Mouse (Mus musculus): ENCODE data around the gene Ggcx.

Gene Ggcx

GRCm38 (mm10) chr6:72414076-72414756 lies at the start of gene Ggcx:
Ggcx (plus strand) TSS chr6:72414308.
- peak; percentile 89 for DNase-seq (ENCODE audit: low spot score)

DNA sequence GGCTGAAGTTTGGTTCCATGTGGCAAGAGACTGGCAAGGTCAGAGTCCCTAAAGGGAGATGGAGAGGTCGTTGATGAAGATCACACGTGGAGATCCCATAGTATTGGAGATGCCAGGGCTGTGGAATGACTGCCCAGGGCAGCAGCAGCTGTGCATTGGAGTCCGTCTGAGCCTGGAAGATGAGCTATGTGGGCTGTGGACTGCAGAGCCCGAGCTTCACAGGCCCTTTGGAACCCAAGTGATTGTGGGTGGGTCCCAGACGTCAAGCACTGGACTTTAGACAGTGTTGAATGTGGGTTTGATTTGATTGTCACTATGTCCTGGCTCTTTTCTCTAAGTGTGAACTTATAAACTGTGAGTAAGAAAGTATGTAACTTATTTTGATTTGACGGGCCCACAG lies 49.1 kb upstream of the Ggcx start:
- no peak for DNase-seq (ENCODE audit: low spot score)

DNA sequence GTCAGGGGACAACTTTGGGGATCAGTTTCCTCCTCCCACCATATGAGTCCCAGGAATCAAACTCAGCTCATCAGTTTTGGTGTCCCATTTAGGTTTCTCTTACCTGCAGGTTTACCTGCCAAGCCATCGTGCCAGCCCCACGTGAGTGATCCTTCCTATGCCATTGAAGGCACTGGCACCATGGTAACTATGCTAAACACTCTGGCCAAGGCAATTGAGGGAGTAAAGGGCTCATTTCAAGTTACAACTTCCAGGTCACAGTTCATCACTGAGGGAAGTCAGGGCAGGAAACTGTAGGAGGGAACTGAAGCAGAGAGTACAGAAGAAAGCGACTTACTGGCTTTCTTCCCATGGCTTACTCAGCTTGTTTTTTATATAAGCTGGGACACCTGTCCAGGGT lies 47.8 kb upstream of the Ggcx start:
- no peak for DNase-seq (ENCODE audit: low spot score)

GRCm38 (mm10) chr6:72366844-72367443 lies 47.2 kb upstream of the Ggcx start, which contains the start of gene Rnf181:
Rnf181 (minus strand) TSS chr6:72366956.
- DNase-seq (ENCODE audit: low spot score): no peak

GRCm38 (mm10) chr6:72367460-72367974 lies 46.6 kb upstream of the Ggcx start:
- DNase-seq (ENCODE audit: low spot score): no peak

GRCm38 (mm10) chr6:72369557-72369956 lies 44.6 kb upstream of the Ggcx start:
- no peak for DNase-seq (ENCODE audit: low spot score)

GRCm38 (mm10) chr6:72370091-72370490 lies 44.0 kb upstream of the Ggcx start:
- no peak for DNase-seq (ENCODE audit: low spot score)

DNA sequence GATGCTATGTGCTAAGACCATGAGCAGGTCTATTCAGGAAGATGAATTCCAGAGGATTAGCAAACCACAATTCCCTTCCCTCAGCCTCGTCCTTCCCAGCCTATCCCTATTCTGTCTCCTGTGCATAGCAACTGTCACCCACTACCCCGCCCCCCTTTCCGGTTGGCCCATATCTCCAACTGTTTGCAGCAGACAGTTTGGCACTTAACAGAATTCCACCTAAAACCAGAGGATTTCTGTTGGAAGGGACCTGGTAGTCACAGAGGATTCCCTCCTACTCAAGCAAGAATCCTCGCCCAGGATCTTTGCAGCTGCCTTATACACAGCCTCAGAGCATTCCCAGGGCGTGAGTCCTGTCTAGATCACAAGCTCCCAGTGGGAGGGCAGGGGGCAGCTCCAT lies 43.0 kb upstream of the Ggcx start:
- no peak for DNase-seq (ENCODE audit: low spot score)

- DNase-seq (ENCODE audit: low spot score): no peak
Measured at GRCm38 (mm10) chr6:72371571-72371970, 42.5 kb upstream of the Ggcx start.

- no peak for DNase-seq (ENCODE audit: low spot score)
Measured at GRCm38 (mm10) chr6:72373184-72373583, 40.9 kb upstream of the Ggcx start.

GRCm38 (mm10) chr6:72374206-72374605 lies 39.9 kb upstream of the Ggcx start:
- DNase-seq (ENCODE audit: low spot score): no peak

GRCm38 (mm10) chr6:72374820-72375563 lies 39.1 kb upstream of the Ggcx start:
- peak; percentile 55 for DNase-seq (ENCODE audit: low spot score)

GRCm38 (mm10) chr6:72378510-72379234 lies 35.4 kb upstream of the Ggcx start:
- no peak for DNase-seq (ENCODE audit: low spot score)

- DNase-seq (ENCODE audit: low spot score): no peak
Measured at GRCm38 (mm10) chr6:72379377-72380130, 34.6 kb upstream of the Ggcx start.

DNA sequence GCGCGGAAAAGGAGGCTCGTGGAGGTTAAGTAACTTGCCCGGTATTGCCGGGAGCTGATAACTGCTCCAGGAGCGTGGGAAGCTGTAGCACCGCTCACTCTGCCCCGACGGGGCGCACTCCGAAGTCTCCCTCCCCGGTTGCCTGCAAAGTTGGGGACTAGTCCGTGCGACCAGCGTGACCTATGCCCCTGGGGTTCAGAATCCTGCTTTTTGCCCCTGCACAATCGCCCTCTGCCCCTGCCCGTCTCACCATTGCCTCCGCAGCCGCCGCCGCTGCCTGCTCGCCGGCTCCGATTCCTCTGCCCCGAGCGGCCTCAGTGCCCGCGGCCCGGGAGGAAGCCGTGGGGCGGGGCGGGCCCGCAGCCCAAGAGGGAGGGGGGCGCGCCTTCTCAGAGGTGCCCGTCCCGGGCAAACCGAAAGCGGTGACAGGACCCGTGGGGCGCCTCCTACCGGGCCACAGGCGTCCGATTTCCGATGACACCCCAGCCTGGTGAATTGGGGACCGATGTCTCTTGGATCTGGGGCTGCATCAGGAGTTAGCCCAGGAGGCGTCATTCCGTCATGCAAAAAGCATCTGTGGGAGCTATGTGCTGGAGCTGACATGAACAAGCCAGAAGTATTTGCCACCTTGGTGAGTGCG lies 33.9 kb upstream of the Ggcx start, which contains the start of gene Vamp5:
Gene Vamp5, minus strand, starts transcription at position 338 of the 640 bp plus-strand sequence.
- DNase-seq (ENCODE audit: low spot score): peak; percentile 83

- DNase-seq (ENCODE audit: low spot score): no peak
Measured at GRCm38 (mm10) chr6:72382494-72382893, 31.6 kb upstream of the Ggcx start.

- no peak for DNase-seq (ENCODE audit: low spot score)
Measured at GRCm38 (mm10) chr6:72383142-72383820, 30.8 kb upstream of the Ggcx start.

DNA sequence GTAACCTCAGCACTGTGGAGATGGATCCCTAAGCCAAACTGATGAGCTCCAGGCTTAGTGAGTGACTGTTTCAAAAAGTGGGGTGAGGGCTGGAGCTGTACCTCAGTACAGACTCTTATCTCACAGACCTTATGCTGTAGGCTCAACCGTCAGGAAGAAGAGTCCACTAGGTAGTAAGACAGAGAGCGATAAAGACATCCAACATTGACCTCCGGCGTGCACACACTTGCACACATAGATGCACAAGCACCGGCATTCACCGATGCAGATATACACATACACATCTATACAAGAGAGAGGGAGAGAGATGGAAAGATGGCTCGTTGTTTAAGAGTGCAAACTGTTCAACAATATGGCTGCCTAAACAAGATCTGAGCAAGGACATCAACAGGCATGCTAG lies 30.2 kb upstream of the Ggcx start:
- DNase-seq (ENCODE audit: low spot score): peak; percentile 71

DNA sequence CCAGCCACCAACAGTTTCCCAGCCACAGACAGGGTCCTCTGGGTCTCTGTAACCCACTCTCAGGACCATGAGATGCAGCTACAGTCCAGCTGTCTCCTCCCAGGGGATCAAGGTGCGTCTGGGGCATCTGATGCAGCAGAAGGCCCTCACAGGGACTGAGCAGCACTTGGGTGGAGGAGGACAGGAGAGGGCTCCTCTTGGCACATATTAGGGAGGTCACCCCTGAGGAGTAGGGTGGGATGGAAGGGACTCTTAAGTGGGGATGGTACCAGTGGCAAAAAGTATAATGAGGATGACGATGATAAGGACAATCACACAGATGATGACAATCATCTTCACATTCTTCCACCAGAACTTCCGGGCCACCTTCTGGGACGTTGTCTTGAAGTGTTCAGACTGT lies 28.9 kb upstream of the Ggcx start:
- no peak for DNase-seq (ENCODE audit: low spot score)

DNA sequence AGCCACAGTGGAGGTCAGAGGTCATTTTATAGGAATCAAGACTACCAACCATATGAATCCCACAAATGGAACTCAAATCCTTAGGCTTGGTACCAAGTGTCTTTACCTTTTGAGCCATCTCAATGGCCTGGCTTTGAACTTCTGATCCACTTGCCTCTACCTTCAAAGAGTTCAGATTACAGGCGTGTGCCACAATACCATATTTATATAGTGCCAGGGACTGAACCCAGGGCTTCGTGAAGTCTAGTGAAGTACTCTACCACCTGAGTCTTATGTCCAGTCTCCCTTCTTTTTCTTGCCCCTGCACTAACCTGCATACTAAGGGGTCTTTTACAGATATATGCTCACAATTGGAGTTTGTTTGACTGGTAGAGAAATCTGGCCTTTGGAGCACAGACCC lies 27.5 kb upstream of the Ggcx start:
- DNase-seq (ENCODE audit: low spot score): no peak
